Mouse (Mus musculus): ENCODE data around the gene Naa40.

DNA sequence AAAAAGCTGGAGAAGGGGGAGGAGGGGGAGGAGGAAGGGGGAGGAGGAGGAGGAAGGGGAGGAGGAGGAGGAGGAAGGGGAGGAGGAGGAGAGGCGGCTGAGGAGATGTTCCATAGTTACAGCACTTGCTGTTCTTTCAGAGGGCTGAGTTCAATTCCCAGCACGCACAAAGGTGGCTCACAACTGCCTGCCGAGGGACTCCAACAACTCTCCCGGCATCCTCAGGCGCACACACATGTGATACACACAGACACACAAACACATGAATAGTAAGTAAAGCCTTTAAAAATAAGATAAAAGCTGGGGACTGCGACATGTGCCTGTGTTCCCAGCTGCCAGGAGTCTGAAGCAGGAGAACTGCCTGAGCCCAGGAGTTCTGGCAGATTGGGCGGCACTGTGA lies 59.5 kb downstream of the Naa40 start:
- no peak for TF ChIP-seq ZNF384 (IDR thresholded peaks at IDR 0.05; ENCODE audit: low read depth, low read length)
- no peak for TF ChIP-seq HCFC1 (IDR thresholded peaks at IDR 0.05; ENCODE audit: borderline replicate concordance, insufficient read depth, low read length)
